Mouse (Mus musculus): ENCODE data around the gene Pald1.
A peak's percentile ranks its signal among the peaks of the same experiment; 100 is the strongest.

Gene Pald1

DNA sequence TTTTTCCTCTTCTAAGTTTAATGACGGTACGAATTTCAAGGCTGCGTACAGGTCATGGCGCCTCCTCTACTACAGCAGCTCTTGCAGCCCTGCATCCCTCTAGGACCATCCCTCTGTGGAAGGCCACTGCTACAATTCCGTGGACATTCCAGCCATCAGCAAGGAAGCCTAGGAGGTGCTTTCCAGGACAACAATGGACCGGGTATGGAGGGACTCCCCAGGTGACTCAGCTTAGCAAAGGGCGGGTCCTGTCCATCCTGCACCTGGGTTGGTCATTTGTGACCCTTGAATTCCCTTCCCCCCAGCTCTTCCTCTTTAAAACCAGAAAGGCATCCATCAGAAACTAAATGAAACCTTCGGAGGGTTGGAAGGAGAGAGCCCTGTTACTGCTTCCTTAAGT, 22.7 kb downstream of the Pald1 start:
- Histone ChIP-seq H3K4me3 (replicated peaks; ENCODE audit: low read length) (0 out of 2 replicates have a peak overlapping the region, but pooled peaks have one; percentile 23), H3K27me3 (ENCODE audit: insufficient read depth, low read length) (no peaks in the 10 kb centered on the region), H3K9me3 (ENCODE audit: low read length) (no peaks in the 10 kb centered on the region), H3K36me3 (ENCODE audit: insufficient read depth, low read length) (peaks cover 61% of the 10 kb centered on the region), H3K4me1 (replicated peaks; ENCODE audit: low read depth, low read length) (peaks cover 91% of the 10 kb centered on the region)
- TF ChIP-seq POU5F1 (IDR thresholded peaks at IDR 0.05; ENCODE audit: borderline replicate concordance, low read length) = no peak
- TF ChIP-seq CTCF (conservative IDR thresholded peaks at IDR 0.05; ENCODE audit: low read length) = no peak
- TF ChIP-seq NANOG (IDR thresholded peaks at IDR 0.05; ENCODE audit: borderline replicate concordance, low read length) = no peak

GRCm38 (mm10) chr10:61359411-61359810, 23.9 kb downstream of the Pald1 start:
- no peaks in the 10 kb centered on the region for H3K27me3 ChIP-seq (ENCODE audit: insufficient read depth, low read length)
- H3K4me3 ChIP-seq (replicated peaks; ENCODE audit: low read length) = peak overlapping the region; percentile 20; the same call in 1 of the 2 replicates
- peaks cover 61% of the 10 kb centered on the region for H3K36me3 ChIP-seq (ENCODE audit: insufficient read depth, low read length)
- peaks cover 91% of the 10 kb centered on the region for H3K4me1 ChIP-seq (replicated peaks; ENCODE audit: low read depth, low read length)
- TF ChIP-seq POU5F1 (IDR thresholded peaks at IDR 0.05; ENCODE audit: borderline replicate concordance, low read length) = no peak
- no peak for TF ChIP-seq CTCF (conservative IDR thresholded peaks at IDR 0.05; ENCODE audit: low read length)
- TF ChIP-seq NANOG (IDR thresholded peaks at IDR 0.05; ENCODE audit: borderline replicate concordance, low read length) = no peak
- H3K9me3 ChIP-seq (ENCODE audit: low read length) = no peaks in the 10 kb centered on the region

GRCm38 (mm10) chr10:61357658-61358057, 25.7 kb downstream of the Pald1 start:
- Histone ChIP-seq H3K4me1 (replicated peaks; ENCODE audit: low read depth, low read length) (peaks cover 88% of the 10 kb centered on the region), H3K27me3 (ENCODE audit: insufficient read depth, low read length) (no peaks in the 10 kb centered on the region), H3K36me3 (ENCODE audit: insufficient read depth, low read length) (peaks cover 65% of the 10 kb centered on the region), H3K9me3 (ENCODE audit: low read length) (0 out of 2 replicates have a peak, but pooled peaks cover 7% of the 10 kb centered on the region), H3K4me3 (replicated peaks; ENCODE audit: low read length) (0 out of 2 replicates have a peak overlapping the region, but pooled peaks have one; percentile 35)
- TF ChIP-seq NANOG (IDR thresholded peaks at IDR 0.05; ENCODE audit: borderline replicate concordance, low read length) (no peak), POU5F1 (IDR thresholded peaks at IDR 0.05; ENCODE audit: borderline replicate concordance, low read length) (no peak), CTCF (conservative IDR thresholded peaks at IDR 0.05; ENCODE audit: low read length) (no peak)

- TF ChIP-seq NANOG (IDR thresholded peaks at IDR 0.05; ENCODE audit: borderline replicate concordance, low read length) = no peak
- TF ChIP-seq CTCF (conservative IDR thresholded peaks at IDR 0.05; ENCODE audit: low read length) = no peak
- no peak for TF ChIP-seq POU5F1 (IDR thresholded peaks at IDR 0.05; ENCODE audit: borderline replicate concordance, low read length)
- Histone ChIP-seq H3K4me1 (replicated peaks; ENCODE audit: low read depth, low read length) (peaks cover 88% of the 10 kb centered on the region), H3K9me3 (ENCODE audit: low read length) (0 out of 2 replicates have a peak, but pooled peaks cover 7% of the 10 kb centered on the region)
These were observed 26.8 kb downstream of the Pald1 start for GRCm38 (mm10) chr10:61356568-61356967.

DNA sequence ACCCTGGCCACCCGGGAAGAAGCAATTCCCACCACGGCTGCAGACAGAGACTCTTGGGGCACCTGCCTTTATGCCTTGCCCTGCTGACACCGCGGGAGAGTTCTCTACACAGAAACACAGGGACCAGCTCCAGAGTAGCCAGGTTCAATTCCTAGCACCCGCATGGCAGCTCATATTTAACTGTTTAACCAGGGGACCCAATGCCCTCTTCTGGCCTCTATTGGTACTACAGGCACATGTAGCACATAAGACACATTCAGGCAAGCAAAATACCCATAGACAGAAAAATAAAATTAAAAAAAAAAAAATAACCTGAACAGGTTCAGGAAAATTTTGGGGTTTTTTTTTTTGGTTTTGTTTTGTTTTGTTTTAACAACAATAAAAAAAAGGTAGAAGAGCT, 27.2 kb downstream of the Pald1 start:
- TF ChIP-seq CTCF (conservative IDR thresholded peaks at IDR 0.05; ENCODE audit: low read length) = peak; percentile 93
- no peak for TF ChIP-seq NANOG (IDR thresholded peaks at IDR 0.05; ENCODE audit: borderline replicate concordance, low read length)
- Histone ChIP-seq H3K4me3 (replicated peaks; ENCODE audit: low read length) (peak overlapping the region; percentile 71), H3K4me1 (replicated peaks; ENCODE audit: low read depth, low read length) (peaks cover 88% of the 10 kb centered on the region), H3K27me3 (ENCODE audit: insufficient read depth, low read length) (no peaks in the 10 kb centered on the region), H3K36me3 (ENCODE audit: insufficient read depth, low read length) (peaks cover 68% of the 10 kb centered on the region), H3K9me3 (ENCODE audit: low read length) (0 out of 2 replicates have a peak, but pooled peaks cover 7% of the 10 kb centered on the region)

More at GRCm38 (mm10) chr10:61356568-61356967, 26.8 kb downstream of the Pald1 start:
- H3K36me3 ChIP-seq (ENCODE audit: insufficient read depth, low read length) = peaks cover 66% of the 10 kb centered on the region
- H3K27me3 ChIP-seq (ENCODE audit: insufficient read depth, low read length) = no peaks in the 10 kb centered on the region
- peak overlapping the region; percentile 71 for H3K4me3 ChIP-seq (replicated peaks; ENCODE audit: low read length)

DNA sequence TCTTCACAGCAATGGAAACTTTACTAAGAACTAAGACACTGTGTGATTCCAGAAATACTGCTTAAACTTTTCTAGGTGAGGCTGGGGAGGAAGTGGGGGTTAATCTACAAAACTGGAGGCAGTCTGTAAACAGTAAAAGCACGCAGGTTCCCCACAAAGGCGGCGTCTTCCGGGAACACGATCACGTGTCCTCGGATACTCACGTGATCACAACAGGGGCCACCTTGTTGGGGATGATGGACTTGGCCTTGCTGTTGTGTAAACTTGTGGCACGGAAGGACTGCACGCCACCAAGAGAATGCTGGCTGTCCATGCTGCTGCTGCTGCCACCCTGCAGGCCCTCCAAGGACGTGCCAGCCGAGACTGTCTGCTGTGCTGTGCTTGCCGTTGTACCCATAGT, 27.7 kb downstream of the Pald1 start:
- H3K27me3 ChIP-seq (ENCODE audit: insufficient read depth, low read length) = no peaks in the 10 kb centered on the region
- H3K4me3 ChIP-seq (replicated peaks; ENCODE audit: low read length) = peak overlapping the region; percentile 71
- peaks cover 88% of the 10 kb centered on the region for H3K4me1 ChIP-seq (replicated peaks; ENCODE audit: low read depth, low read length)
- H3K36me3 ChIP-seq (ENCODE audit: insufficient read depth, low read length) = peaks cover 73% of the 10 kb centered on the region
- H3K9me3 ChIP-seq (ENCODE audit: low read length) = 0 out of 2 replicates have a peak, but pooled peaks cover 7% of the 10 kb centered on the region
- TF ChIP-seq POU5F1 (IDR thresholded peaks at IDR 0.05; ENCODE audit: borderline replicate concordance, low read length) (no peak), CTCF (conservative IDR thresholded peaks at IDR 0.05; ENCODE audit: low read length) (no peak), NANOG (IDR thresholded peaks at IDR 0.05; ENCODE audit: borderline replicate concordance, low read length) (no peak)

DNA sequence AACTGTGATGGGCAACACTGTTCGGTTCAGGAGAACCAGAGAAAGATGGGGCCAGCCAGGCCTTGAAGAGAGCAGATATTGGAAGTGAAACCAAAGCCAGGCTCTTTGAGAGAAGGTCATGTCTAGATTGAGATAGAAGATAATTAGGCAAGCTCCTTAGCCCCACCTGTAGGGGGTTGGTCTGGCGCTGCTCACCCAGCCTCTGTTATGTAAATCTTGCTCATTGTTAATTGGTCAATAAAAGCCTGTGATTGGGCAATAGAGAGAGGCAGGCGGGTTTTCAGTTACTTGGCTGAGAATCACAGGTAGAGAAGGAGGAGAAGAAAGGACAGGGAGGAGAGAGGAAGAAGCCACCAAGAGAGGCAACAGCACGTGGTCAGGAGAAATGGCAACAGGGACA, 32.1 kb downstream of the Pald1 start:
- H3K36me3 ChIP-seq (ENCODE audit: insufficient read depth, low read length) = peaks cover 98% of the 10 kb centered on the region
- H3K27me3 ChIP-seq (ENCODE audit: insufficient read depth, low read length) = no peaks in the 10 kb centered on the region
- peaks cover 92% of the 10 kb centered on the region for H3K4me1 ChIP-seq (replicated peaks; ENCODE audit: low read depth, low read length)
- 0 out of 2 replicates have a peak overlapping the region, but pooled peaks have one; percentile 50 for H3K4me3 ChIP-seq (replicated peaks; ENCODE audit: low read length)
- TF ChIP-seq CTCF (conservative IDR thresholded peaks at IDR 0.05; ENCODE audit: low read length) (no peak), POU5F1 (IDR thresholded peaks at IDR 0.05; ENCODE audit: borderline replicate concordance, low read length) (no peak), NANOG (IDR thresholded peaks at IDR 0.05; ENCODE audit: borderline replicate concordance, low read length) (no peak; the same call in 1 of the 2 replicates)
- 0 out of 2 replicates have a peak, but pooled peaks cover 7% of the 10 kb centered on the region for H3K9me3 ChIP-seq (ENCODE audit: low read length)

DNA sequence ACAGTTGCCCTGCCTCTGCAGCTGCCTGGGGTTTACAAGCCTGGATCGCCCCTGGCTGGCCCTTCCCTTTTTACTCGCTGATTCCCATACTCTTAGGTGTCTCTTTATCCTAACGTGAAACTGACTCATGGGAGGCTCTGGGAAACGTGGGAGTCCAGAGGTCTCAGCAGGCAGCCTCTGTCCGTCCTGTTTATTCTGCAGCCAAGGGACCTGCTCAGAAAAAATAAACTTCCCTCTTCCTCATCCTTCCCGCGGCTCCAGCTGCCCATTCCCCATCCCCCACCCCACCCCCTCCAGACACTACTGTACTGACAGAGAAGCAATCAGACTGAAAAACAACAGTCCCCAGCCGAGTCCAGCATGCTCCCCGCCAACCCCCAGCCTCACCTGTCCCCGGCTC, 37.0 kb downstream of the Pald1 start:
- no peak overlapping the region for H3K4me3 ChIP-seq (replicated peaks; ENCODE audit: low read length)
- no peaks in the 10 kb centered on the region for H3K27me3 ChIP-seq (ENCODE audit: insufficient read depth, low read length)
- no peaks in the 10 kb centered on the region for H3K9me3 ChIP-seq (ENCODE audit: low read length)
- H3K36me3 ChIP-seq (ENCODE audit: insufficient read depth, low read length) = peaks cover 100% of the 10 kb centered on the region
- no peak for TF ChIP-seq NANOG (IDR thresholded peaks at IDR 0.05; ENCODE audit: borderline replicate concordance, low read length)
- TF ChIP-seq CTCF (conservative IDR thresholded peaks at IDR 0.05; ENCODE audit: low read length) = no peak
- TF ChIP-seq POU5F1 (IDR thresholded peaks at IDR 0.05; ENCODE audit: borderline replicate concordance, low read length) = no peak
- peaks cover 98% of the 10 kb centered on the region for H3K4me1 ChIP-seq (replicated peaks; ENCODE audit: low read depth, low read length)

DNA sequence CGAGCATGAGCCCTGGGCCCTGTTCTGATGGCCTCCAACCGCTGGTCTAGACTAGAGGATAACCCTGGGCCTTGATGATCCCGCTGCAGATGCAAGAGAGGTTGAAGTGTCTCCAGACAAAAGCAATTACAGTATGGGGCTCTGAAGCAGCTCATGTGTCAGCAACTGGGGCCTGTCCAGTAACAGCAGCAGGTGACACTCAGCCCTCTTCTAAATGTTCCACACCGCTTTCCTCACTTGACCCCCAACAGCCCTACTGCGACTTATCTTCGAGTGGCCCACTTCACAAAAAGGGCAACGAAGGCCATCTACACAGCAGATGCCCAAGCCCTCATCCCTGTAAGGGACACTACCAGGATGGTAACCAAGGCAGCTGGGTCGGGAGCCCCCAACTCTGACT, 38.2 kb downstream of the Pald1 start:
- Histone ChIP-seq H3K9me3 (ENCODE audit: low read length) (no peaks in the 10 kb centered on the region), H3K27me3 (ENCODE audit: insufficient read depth, low read length) (no peaks in the 10 kb centered on the region), H3K4me3 (replicated peaks; ENCODE audit: low read length) (no peak overlapping the region), H3K36me3 (ENCODE audit: insufficient read depth, low read length) (peaks cover 100% of the 10 kb centered on the region), H3K4me1 (replicated peaks; ENCODE audit: low read depth, low read length) (peaks cover 98% of the 10 kb centered on the region)
- no peak for TF ChIP-seq NANOG (IDR thresholded peaks at IDR 0.05; ENCODE audit: borderline replicate concordance, low read length)
- TF ChIP-seq POU5F1 (IDR thresholded peaks at IDR 0.05; ENCODE audit: borderline replicate concordance, low read length) = no peak
- no peak for TF ChIP-seq CTCF (conservative IDR thresholded peaks at IDR 0.05; ENCODE audit: low read length)
